Mouse (Mus musculus) stomach, postnatal 0 days (tissue): ENCODE data around the gene Kazn.

Experiments
- CTCF ChIP-seq: IDR thresholded peaks from 2 replicates; pipeline ENCODE4 v1.5.1; 2016; ENCODE audit warnings: antibody characterized with exemption, low read depth, mild to moderate bottlenecking, moderate library complexity
- EP300 ChIP-seq: optimal IDR thresholded peaks from 2 replicates; pipeline ENCODE3; 2016; ENCODE audit warnings: antibody characterized with exemption

DNA sequence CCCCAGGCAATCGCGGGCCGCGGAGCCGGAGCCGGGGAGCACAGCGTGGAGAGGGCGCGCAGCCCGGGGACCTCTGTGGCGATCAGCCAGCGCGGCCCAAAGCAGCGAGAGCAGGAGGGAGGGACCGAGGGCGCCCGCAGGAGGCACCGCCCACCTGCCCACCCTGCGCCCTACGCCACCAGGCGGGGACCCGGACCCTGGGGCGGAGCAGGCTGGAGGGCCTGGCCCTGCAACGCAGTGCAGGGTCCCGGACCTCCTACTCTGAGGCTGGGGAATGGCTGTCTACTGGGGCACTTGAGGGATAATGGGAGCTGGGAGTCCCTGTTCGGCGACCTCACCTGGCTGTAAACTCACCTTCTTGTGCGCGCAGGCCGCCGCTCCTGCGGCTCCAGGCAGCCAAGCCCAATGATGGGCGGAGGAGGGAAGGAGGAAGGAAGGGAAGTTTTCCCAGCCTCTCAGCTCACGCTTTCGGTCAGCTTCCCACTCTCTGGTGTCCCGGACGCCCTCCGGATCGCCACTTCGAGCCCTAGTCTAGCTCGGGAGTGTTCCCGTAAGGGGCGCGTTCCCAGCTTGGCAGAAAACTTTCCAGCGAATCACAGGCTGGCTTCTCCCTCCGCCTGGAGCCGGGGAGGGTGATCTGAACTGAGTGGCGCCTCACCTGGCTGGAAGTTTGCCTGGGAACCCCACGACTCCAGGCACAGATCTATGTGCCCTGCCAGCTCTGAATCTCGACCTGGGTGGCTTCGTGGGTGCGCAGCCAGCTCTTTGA is 154.9 kb downstream of the Kazn start, which contains the start of gene Tmem51:
- TF ChIP-seq CTCF = peak; percentile 49; the same call in 1 of the 2 replicates
- no peak for TF ChIP-seq EP300
